Mouse (Mus musculus) cerebellum, postnatal 25 days (tissue): ENCODE results near the gene Olfr738.

Experiments
- DNase-seq, 2 experiments: peaks; one replicate each; pipeline ENCODE4 v3.0.0; 2021; ENCODE audit warnings: mixed read lengths in 2 of 2

Olfr738 gene

GRCm38 (mm10) chr14:50407268-50407667 lies at the start of gene Olfr738:
Olfr738 (plus strand) TSS chr14:50407568.
- no peak for DNase-seq

- DNase-seq: no peak
These were observed 49.8 kb upstream of the Olfr738 start, which contains the start of gene Tlr11 for GRCm38 (mm10) chr14:50357593-50357992. Tlr11 (plus strand) TSS chr14:50357914.

- DNase-seq: no peak
These were observed 46.9 kb upstream of the Olfr738 start for GRCm38 (mm10) chr14:50360480-50360879.

GRCm38 (mm10) chr14:50363561-50363960 lies 43.8 kb upstream of the Olfr738 start:
- DNase-seq: no peak

- DNase-seq: no peak
These were observed 26.5 kb upstream of the Olfr738 start, which contains the start of gene Olfr736 for GRCm38 (mm10) chr14:50380863-50381262. Olfr736 (plus strand) TSS chr14:50381163.

GRCm38 (mm10) chr14:50418326-50418725 lies 11.0 kb downstream of the Olfr738 start, which contains the start of gene Olfr739:
Olfr739 (plus strand) TSS chr14:50418626.
- DNase-seq: no peak

- no peak for DNase-seq
These were observed 37.9 kb downstream of the Olfr738 start, which contains the start of gene Olfr740 for GRCm38 (mm10) chr14:50445245-50445644. Olfr740 (plus strand) TSS chr14:50445545.
